Mouse (Mus musculus) lung, postnatal 0 days (tissue): Measurements from ENCODE around the gene Dnajc27. TPM values are rescaled to one million over a fixed set of nuclear protein-coding genes. Genes with fewer than 3 reads are reported as not detected.

Experiments
- ATAC-seq: fragments of 200-750 bp; cut with Nextera tagmentation; 2 replicates; pipeline ENCODE4 v1.8.0; 2017; ENCODE audit warnings: moderate library complexity
- DNase-seq: peaks from one replicate; pipeline ENCODE4 v3.0.0-alpha.2; 2016; ENCODE audit warnings: low spot score
- H3K27ac ChIP-seq: fragments of 300-500 bp; sonication (generic); 2 replicates; pipeline ENCODE4 v1.5.1; 2014; ENCODE audit warnings: antibody characterized with exemption, mild to moderate bottlenecking, low read length, mixed read lengths
- H3K27me3 ChIP-seq: fragments of 300-500 bp; sonication (generic); replicated peaks from 2 replicates; pipeline ENCODE4 v1.6.1; 2014; ENCODE audit warnings: low read length, mixed read lengths; ENCODE audit not compliant: insufficient read depth
- H3K36me3 ChIP-seq: fragments of 300-500 bp; sonication (generic); 2 replicates; pipeline ENCODE4 v1.6.1; 2014; ENCODE audit warnings: low read length, mixed read lengths; ENCODE audit not compliant: insufficient read depth
- H3K4me1 ChIP-seq: fragments of 300-500 bp; sonication (generic); 2 replicates; pipeline ENCODE4 v1.6.1; 2014; ENCODE audit warnings: antibody characterized with exemption, low read depth, low read length, mixed read lengths; ENCODE audit not compliant: insufficient read depth
- H3K4me2 ChIP-seq: fragments of 300-500 bp; sonication (generic); replicated peaks from 2 replicates; pipeline ENCODE4 v1.6.1; 2014; ENCODE audit warnings: low read depth, mild to moderate bottlenecking, low read length, moderate library complexity, mixed read lengths
- H3K4me3 ChIP-seq: fragments of 300-500 bp; sonication (generic); 2 replicates; pipeline ENCODE4 v1.5.1; 2014; ENCODE audit warnings: low read depth, low read length
- H3K9ac ChIP-seq: fragments of 300-500 bp; sonication (generic); replicated peaks from 2 replicates; pipeline ENCODE4 v1.6.1; 2014; ENCODE audit warnings: low read depth, mild to moderate bottlenecking
- H3K9me3 ChIP-seq: fragments of 300-500 bp; sonication (generic); 2 replicates; pipeline ENCODE4 v1.6.1; 2016; ENCODE audit warnings: low read length, mixed read lengths
- CTCF ChIP-seq: IDR thresholded peaks from 2 replicates; pipeline ENCODE4 v1.5.1; 2016; ENCODE audit warnings: antibody characterized with exemption, mild to moderate bottlenecking
- EP300 ChIP-seq: IDR thresholded peaks from 2 replicates; pipeline ENCODE4 v1.6.1; 2016; ENCODE audit warnings: antibody characterized with exemption, mild to moderate bottlenecking, control low read depth
- WGBS: fragments of 180-500 bp; shearing (Covaris S2); extraction: QIAGEN DNeasy Blood & Tissue Kit; methylation state at CpG from one replicate; pipeline ENCODE4 v1.1.7; 2014; 5-methylcytosine and 5-hydroxymethylcytosine counted together
- polyA plus RNA-seq: library from polyadenylated mRNA; unstranded; fragments of >200 nt; fragmentation: Nextera tagmentation; extraction: Ambion mirVana; gene quantifications from 2 replicates; pipeline ENCODE4 v1.2.1, GENCODE M21; 2015

Dnajc27 gene
- polyA plus RNA-seq, 1 experiment from 2014 or later: 2.2 TPM

- DNase-seq (no peak), ATAC-seq (no peak)
- WGBS: 85% methylated on average over 3 of the region's 3 CpGs
- Histone ChIP-seq H3K4me1 (no peaks in the 10 kb centered on the region), H3K4me3 (no peak overlapping the region), H3K4me2 (no peak overlapping the region), H3K36me3 (no peaks in the 10 kb centered on the region), H3K27me3 (no peaks in the 10 kb centered on the region), H3K9ac (no peak overlapping the region), H3K27ac (no peak overlapping the region), H3K9me3 (no peaks in the 10 kb centered on the region)
- no peak for TF ChIP-seq CTCF
- TF ChIP-seq EP300: no peak
Measured at GRCm38 (mm10) chr12:4117136-4117535, 34.8 kb downstream of the Dnajc27 start.

GRCm38 (mm10) chr12:4117579-4117978 is 35.2 kb downstream of the Dnajc27 start:
- Histone ChIP-seq H3K4me1 (no peaks in the 10 kb centered on the region), H3K9ac (no peak overlapping the region), H3K27me3 (no peaks in the 10 kb centered on the region), H3K36me3 (no peaks in the 10 kb centered on the region), H3K4me2 (no peak overlapping the region), H3K27ac (no peak overlapping the region), H3K4me3 (no peak overlapping the region), H3K9me3 (no peaks in the 10 kb centered on the region)
- ATAC-seq (no peak), DNase-seq (no peak)
- WGBS: 60% methylated on average over 4 of the region's 4 CpGs
- TF ChIP-seq EP300: no peak

- no peaks in the 10 kb centered on the region for H3K4me1 ChIP-seq
- TF ChIP-seq CTCF (no peak), EP300 (no peak)
- no peaks in the 10 kb centered on the region for H3K36me3 ChIP-seq
- H3K4me3 ChIP-seq: no peak overlapping the region
- H3K4me2 ChIP-seq: no peak overlapping the region
- H3K9me3 ChIP-seq: no peaks in the 10 kb centered on the region
- H3K9ac ChIP-seq: no peak overlapping the region
- no peak for ATAC-seq
- no peak for DNase-seq
- 65% methylated on average over 7 of the region's 7 CpGs for WGBS
- H3K27ac ChIP-seq: no peak overlapping the region
- no peaks in the 10 kb centered on the region for H3K27me3 ChIP-seq
Measured at GRCm38 (mm10) chr12:4127346-4127745, 45.0 kb downstream of the Dnajc27 start.

GRCm38 (mm10) chr12:4132941-4133846 is 50.8 kb downstream of the Dnajc27 start, which contains the start of gene Adcy3:
Gene Adcy3, plus strand, starts transcription at chr12:4133103.
- Histone ChIP-seq H3K4me1 (no peaks in the 10 kb centered on the region), H3K9me3 (no peaks in the 10 kb centered on the region), H3K4me3 (peak within 1 kb of the TSS; percentile 40), H3K27ac (no peak within 1 kb of the TSS), H3K36me3 (no peaks in the 10 kb centered on the region), H3K9ac (peak within 1 kb of the TSS; percentile 34; the same call in 1 of the 2 replicates), H3K27me3 (no peaks in the 10 kb centered on the region), H3K4me2 (peak within 1 kb of the TSS; percentile 90)
- TF ChIP-seq EP300 (no peak), CTCF (no peak)
- ATAC-seq: peak; percentile 80
- under 1% methylated on average over 64 of the region's 83 CpGs for WGBS
- peak; percentile 57 for DNase-seq

GRCm38 (mm10) chr12:4133847-4134212 is 51.4 kb downstream of the Dnajc27 start:
- H3K9me3 ChIP-seq: no peaks in the 10 kb centered on the region
- H3K27ac ChIP-seq: no peak overlapping the region
- ATAC-seq (peak; percentile 16; the same call in 1 of the 2 replicates), DNase-seq (no peak)
- no peaks in the 10 kb centered on the region for H3K27me3 ChIP-seq
- peak overlapping the region; percentile 90 for H3K4me2 ChIP-seq
- WGBS: 14% methylated on average over 11 of the region's 11 CpGs
- no peaks in the 10 kb centered on the region for H3K36me3 ChIP-seq
- H3K9ac ChIP-seq: 0 out of 2 replicates have a peak overlapping the region, but pooled peaks have one; percentile 34
- H3K4me3 ChIP-seq: peak overlapping the region; percentile 40
- TF ChIP-seq EP300 (no peak), CTCF (no peak)
- no peaks in the 10 kb centered on the region for H3K4me1 ChIP-seq

- H3K9me3 ChIP-seq: no peaks in the 10 kb centered on the region
- ATAC-seq (no peak), DNase-seq (no peak)
- H3K4me1 ChIP-seq: no peaks in the 10 kb centered on the region
- TF ChIP-seq CTCF (peak; percentile 42; the same call in 1 of the 2 replicates), EP300 (no peak)
- H3K4me3 ChIP-seq: no peak overlapping the region
- no peak overlapping the region for H3K4me2 ChIP-seq
- H3K27me3 ChIP-seq: no peaks in the 10 kb centered on the region
- H3K36me3 ChIP-seq: no peaks in the 10 kb centered on the region
- no peak overlapping the region for H3K27ac ChIP-seq
- no peak overlapping the region for H3K9ac ChIP-seq
- 91% methylated on average over 5 of the region's 5 CpGs for WGBS
Measured at GRCm38 (mm10) chr12:4143179-4143578, 60.8 kb downstream of the Dnajc27 start.
